Mouse (Mus musculus) olfactory bulb, adult 2 months (tissue): ENCODE data around the gene Cilp.

Source experiments
- CTCF ChIP-seq: fragments of 200-500 bp; IDR thresholded peaks from 2 replicates; pipeline ENCODE4 v1.5.1; 2012; ENCODE audit warnings: low read depth, mild to moderate bottlenecking, low read length, moderate library complexity; ENCODE audit not compliant: insufficient read depth
- POLR2A ChIP-seq: fragments of 200-500 bp; IDR thresholded peaks from 2 replicates; pipeline ENCODE4 v1.6.1; 2012; ENCODE audit warnings: mild to moderate bottlenecking, low read depth, low read length, moderate library complexity; ENCODE audit not compliant: insufficient read depth

DNA sequence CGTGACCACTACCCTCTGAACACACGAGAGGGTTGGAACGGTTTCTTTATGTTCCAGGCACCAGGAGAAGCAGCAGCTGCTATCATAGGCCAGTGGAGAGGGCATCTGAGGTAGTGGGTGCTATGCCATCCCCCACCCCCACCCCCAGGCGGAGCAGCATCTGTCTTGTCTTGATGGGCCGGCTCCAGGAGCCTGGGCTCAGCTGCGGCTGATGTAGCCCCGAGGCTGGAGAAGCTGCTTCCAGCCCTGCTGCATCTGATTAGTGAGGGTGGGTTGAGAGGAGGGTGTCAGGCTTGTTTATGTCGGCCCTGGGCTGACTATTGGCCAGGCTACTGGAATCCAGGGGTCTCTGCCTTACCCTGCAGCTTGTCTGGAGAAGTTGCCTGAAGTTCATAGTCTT is 33.7 kb upstream of the Cilp start:
- TF ChIP-seq CTCF = no peak
- TF ChIP-seq POLR2A = no peak
